Mouse (Mus musculus): ENCODE measurements around the gene Bok. TPM values are rescaled to one million over a fixed set of nuclear protein-coding genes. Genes with fewer than 3 reads are reported as not detected.
"Not testable (repeated sequence)": the region's sequence is repeated elsewhere in the genome, so short reads cannot be mapped to it uniquely, and the experiment has no call there.

The Bok gene
- 10 to 100 TPM; 25.0 to 26.6 TPM for total RNA-seq (2021)

GRCm38 (mm10) chr1:93685401-93686244 is at the start of gene Bok:
Gene Bok, plus strand, starts transcription at chr1:93685660.
- DNase-seq (ENCODE audit: extremely low spot score in 1 of 2, low spot score in 2 of 2) = peak; percentile 47 to 95
- intact Hi-C loops (cut with DNase I) = no loop called here

GRCm38 (mm10) chr1:93636211-93636897 is 49.1 kb upstream of the Bok start:
- DNase-seq (ENCODE audit: extremely low spot score in 1 of 2, low spot score in 2 of 2) = no peak
- intact Hi-C loops (cut with DNase I) = loop anchor here (5.0 to 10.0 kb wide), 2 partner anchors 46 to 168 kb away; partner anchors contain the start of genes Dtymk and Ing5

- intact Hi-C loops (cut with DNase I) = no loop called here
- DNase-seq (ENCODE audit: extremely low spot score in 1 of 2, low spot score in 2 of 2) = no peak
Observed at GRCm38 (mm10) chr1:93641978-93642377, 43.5 kb upstream of the Bok start.

GRCm38 (mm10) chr1:93642692-93643091 is 42.8 kb upstream of the Bok start:
- no peak for DNase-seq (ENCODE audit: extremely low spot score in 1 of 2, low spot score in 2 of 2)
- intact Hi-C loops (cut with DNase I) = no loop called here

GRCm38 (mm10) chr1:93649604-93650172 is 35.8 kb upstream of the Bok start:
- intact Hi-C loops (cut with DNase I) = no loop called here
- no peak for DNase-seq (ENCODE audit: extremely low spot score in 1 of 2, low spot score in 2 of 2)

GRCm38 (mm10) chr1:93654275-93654674 is 31.2 kb upstream of the Bok start:
- DNase-seq (ENCODE audit: extremely low spot score in 1 of 2, low spot score in 2 of 2) = no peak
- intact Hi-C loops (cut with DNase I) = no loop called here

GRCm38 (mm10) chr1:93654798-93655197 is 30.7 kb upstream of the Bok start:
- DNase-seq (ENCODE audit: extremely low spot score in 1 of 2, low spot score in 2 of 2) = no peak
- intact Hi-C loops (cut with DNase I) = no loop called here

- DNase-seq (ENCODE audit: extremely low spot score in 1 of 2, low spot score in 2 of 2) = no peak
- intact Hi-C loops (cut with DNase I) = no loop called here
Observed at GRCm38 (mm10) chr1:93656325-93657024, 29.0 kb upstream of the Bok start.

- DNase-seq (ENCODE audit: extremely low spot score in 1 of 2, low spot score in 2 of 2) = no peak
- intact Hi-C loops (cut with DNase I) = no loop called here
Observed at GRCm38 (mm10) chr1:93657025-93657360, 28.5 kb upstream of the Bok start.

GRCm38 (mm10) chr1:93658559-93658958 is 26.9 kb upstream of the Bok start, which contains the start of gene Stk25:
Gene Stk25, minus strand, starts transcription at chr1:93658659.
- intact Hi-C loops (cut with DNase I); DNase-seq (ENCODE audit: extremely low spot score in 1 of 2, low spot score in 2 of 2): not testable (repeated sequence)

- peak in 1 of 2 experiments; percentile 43 for DNase-seq (ENCODE audit: extremely low spot score in 1 of 2, low spot score in 2 of 2)
- intact Hi-C loops (cut with DNase I) = no loop called here
Observed at GRCm38 (mm10) chr1:93667760-93668400, 17.6 kb upstream of the Bok start.

GRCm38 (mm10) chr1:93668791-93669548 is 16.5 kb upstream of the Bok start:
- intact Hi-C loops (cut with DNase I) = no loop called here
- peak; percentile 57 to 91 for DNase-seq (ENCODE audit: extremely low spot score in 1 of 2, low spot score in 2 of 2)

GRCm38 (mm10) chr1:93669941-93670340 is 15.5 kb upstream of the Bok start:
- DNase-seq (ENCODE audit: extremely low spot score in 1 of 2, low spot score in 2 of 2) = no peak
- intact Hi-C loops (cut with DNase I) = no loop called here

GRCm38 (mm10) chr1:93672682-93673081 is 12.8 kb upstream of the Bok start:
- DNase-seq (ENCODE audit: extremely low spot score in 1 of 2, low spot score in 2 of 2) = no peak
- intact Hi-C loops (cut with DNase I) = no loop called here

- no peak for DNase-seq (ENCODE audit: extremely low spot score in 1 of 2, low spot score in 2 of 2)
- intact Hi-C loops (cut with DNase I) = no loop called here
Observed at GRCm38 (mm10) chr1:93678386-93678785, 7.1 kb upstream of the Bok start.

- intact Hi-C loops (cut with DNase I) = loop anchor here (5.0 kb wide), 1 partner anchor 43 kb away; no protein-coding TSS in a partner anchor
- DNase-seq (ENCODE audit: extremely low spot score in 1 of 2, low spot score in 2 of 2) = peak in 1 of 2 experiments; percentile 71
Observed at GRCm38 (mm10) chr1:93679889-93680568, 5.4 kb upstream of the Bok start.

GRCm38 (mm10) chr1:93686245-93686960 is 943 bp downstream of the Bok start:
- peak in 1 of 2 experiments; percentile 82 for DNase-seq (ENCODE audit: extremely low spot score in 1 of 2, low spot score in 2 of 2)
- intact Hi-C loops (cut with DNase I) = no loop called here
